Mouse (Mus musculus) MEL (cell line): ENCODE results near the gene Foxc2. TPM values are rescaled to one million over a fixed set of nuclear protein-coding genes. Genes with fewer than 3 reads are reported as not detected.

ENCODE experiments used
- DNase-seq: peaks from one replicate; pipeline ENCODE4 v3.0.0; 2011; ENCODE audit warnings: low read depth, low spot score
- H3K27ac ChIP-seq: 2 replicates; pipeline ENCODE4 v1.5.1; 2012; ENCODE audit warnings: low read depth, mild to moderate bottlenecking, control low read depth, low read length, moderate library complexity; ENCODE audit not compliant: control insufficient read depth
- H3K27me3 ChIP-seq, 2 experiments: fragments of 150-350 bp in 1 of 2; sonication (generic) in 1 of 2; 2 replicates each; pipeline ENCODE4 v1.6.1; 2012; ENCODE audit warnings: low read length in 2 of 2, mild to moderate bottlenecking in 2 of 2, improper control_type of control experiment in 1 of 2, moderate library complexity in 1 of 2; ENCODE audit not compliant: insufficient read depth in 2 of 2, control insufficient read depth in 1 of 2
- H3K36me3 ChIP-seq, 2 experiments: 2 replicates each; pipeline ENCODE4 v1.6.1; 2012 to 2014; ENCODE audit warnings: low read length in 2 of 2, improper control_type of control experiment in 1 of 2, inconsistent platforms in 1 of 2, mild to moderate bottlenecking in 1 of 2; ENCODE audit not compliant: insufficient read depth in 2 of 2, control insufficient read depth in 1 of 2
- H3K4me1 ChIP-seq, 2 experiments: fragments of 150-350 bp in 1 of 2; sonication (generic) in 1 of 2; 2 replicates each; pipeline ENCODE4 v1.6.1; 2012; ENCODE audit warnings: low read length in 2 of 2, improper control_type of control experiment in 1 of 2, mild to moderate bottlenecking in 1 of 2; ENCODE audit not compliant: insufficient read depth in 2 of 2, control insufficient read depth in 1 of 2
- H3K4me3 ChIP-seq, 2 experiments: fragments of 150-350 bp in 1 of 2; sonication (generic) in 1 of 2; 2 replicates each; pipeline ENCODE4 v1.5.1; 2012; ENCODE audit warnings: low read depth in 2 of 2, low read length in 2 of 2, mild to moderate bottlenecking in 2 of 2, moderate library complexity in 2 of 2, control low read depth in 1 of 2, improper control_type of control experiment in 1 of 2; ENCODE audit not compliant: control insufficient read depth in 1 of 2, insufficient read depth in 1 of 2
- H3K79me2 ChIP-seq: 2 replicates; pipeline ENCODE4 v1.6.1; 2012; ENCODE audit warnings: mild to moderate bottlenecking, low read length, moderate library complexity; ENCODE audit not compliant: control insufficient read depth, poor library complexity, insufficient read depth
- H3K9ac ChIP-seq: 2 replicates; pipeline ENCODE4 v1.6.1; 2012; ENCODE audit warnings: low read depth, mild to moderate bottlenecking, control low read depth, low read length, moderate library complexity; ENCODE audit not compliant: control insufficient read depth, poor library complexity, severe bottlenecking
- H3K9me3 ChIP-seq: fragments of 150-350 bp; sonication (generic); replicated peaks from 2 replicates; pipeline ENCODE4 v1.6.1; 2012; ENCODE audit warnings: mild to moderate bottlenecking, low read length, improper control_type of control experiment, moderate library complexity; ENCODE audit not compliant: insufficient read depth
- CHD1 ChIP-seq: IDR thresholded peaks from 2 replicates; pipeline ENCODE4 v1.6.1; 2012; ENCODE audit warnings: low read depth, mild to moderate bottlenecking, inconsistent platforms, low read length, improper control_type of control experiment
- CTCF ChIP-seq, 3 experiments: IDR thresholded peaks in 2 of 3; conservative IDR thresholded peaks in 1 of 3; 2 replicates each; pipeline ENCODE4 v1.5.1; 2011 to 2012; ENCODE audit warnings: low read length in 3 of 3, low read depth in 2 of 3, mild to moderate bottlenecking in 2 of 3, improper control_type of control experiment in 1 of 3, inconsistent platforms in 1 of 3, mixed read lengths in 1 of 3, moderate library complexity in 1 of 3; ENCODE audit not compliant: control insufficient read depth in 1 of 3, insufficient read depth in 1 of 3, poor library complexity in 1 of 3, severe bottlenecking in 1 of 3
- ELF1 ChIP-seq: IDR thresholded peaks from 2 replicates; pipeline ENCODE4 v1.6.1; 2014; ENCODE audit warnings: low read depth, mild to moderate bottlenecking, inconsistent platforms, low read length, improper control_type of control experiment, moderate library complexity
- EP300 ChIP-seq, 2 experiments: IDR thresholded peaks; 2 replicates each; pipeline ENCODE4 v1.6.1; 2011; ENCODE audit warnings: improper control_type of control experiment in 2 of 2, low read length in 2 of 2, low read depth in 1 of 2, mild to moderate bottlenecking in 1 of 2
- HCFC1 ChIP-seq: IDR thresholded peaks from 2 replicates; pipeline ENCODE4 v1.6.1; 2012; ENCODE audit warnings: low read depth, mild to moderate bottlenecking, inconsistent platforms, low read length, improper control_type of control experiment, moderate library complexity
- JUND ChIP-seq: IDR thresholded peaks from 2 replicates; pipeline ENCODE4 v1.6.1; 2011; ENCODE audit warnings: low read depth, mild to moderate bottlenecking, improper control_type of control experiment, low read length
- MAX ChIP-seq: IDR thresholded peaks from 2 replicates; pipeline ENCODE4 v1.6.1; 2011; ENCODE audit warnings: low read length, improper control_type of control experiment
- MAZ ChIP-seq: IDR thresholded peaks from 2 replicates; pipeline ENCODE4 v1.6.1; 2012; ENCODE audit warnings: low read depth, mild to moderate bottlenecking, inconsistent platforms, low read length, improper control_type of control experiment
- MEF2A ChIP-seq: IDR thresholded peaks from 2 replicates; pipeline ENCODE4 v1.6.1; 2014; ENCODE audit warnings: low read depth, mild to moderate bottlenecking, inconsistent platforms, low read length, improper control_type of control experiment; ENCODE audit not compliant: poor library complexity, insufficient replicate concordance, severe bottlenecking; ENCODE audit errors: extremely low read depth
- MYB ChIP-seq: IDR thresholded peaks from 2 replicates; pipeline ENCODE4 v1.6.1; 2011; ENCODE audit warnings: mild to moderate bottlenecking, low read depth, low read length, improper control_type of control experiment
- MYC ChIP-seq: IDR thresholded peaks from 2 replicates; pipeline ENCODE4 v1.6.1; 2011; ENCODE audit warnings: low read depth, mild to moderate bottlenecking, low read length, improper control_type of control experiment, moderate library complexity
- NELFE ChIP-seq: IDR thresholded peaks from 2 replicates; pipeline ENCODE4 v1.6.1; 2011; ENCODE audit warnings: low read depth, low read length, improper control_type of control experiment
- NRF1 ChIP-seq: IDR thresholded peaks from 2 replicates; pipeline ENCODE4 v1.6.1; 2014; ENCODE audit warnings: low read depth, mild to moderate bottlenecking, inconsistent platforms, low read length, improper control_type of control experiment, moderate library complexity; ENCODE audit not compliant: poor library complexity, insufficient read depth, severe bottlenecking
- POLR2AphosphoS2 ChIP-seq: IDR thresholded peaks from 2 replicates; pipeline ENCODE4 v1.6.1; 2011; ENCODE audit warnings: low read length, improper control_type of control experiment
- SIN3A ChIP-seq: IDR thresholded peaks from 2 replicates; pipeline ENCODE4 v1.6.1; 2012; ENCODE audit warnings: low read length, improper control_type of control experiment, inconsistent platforms
- SMC3 ChIP-seq: IDR thresholded peaks from 2 replicates; pipeline ENCODE4 v1.6.1; 2011; ENCODE audit warnings: low read depth, low read length, improper control_type of control experiment
- TCF12 ChIP-seq: IDR thresholded peaks from 2 replicates; pipeline ENCODE4 v1.6.1; 2014; ENCODE audit warnings: low read depth, mild to moderate bottlenecking, inconsistent platforms, low read length, improper control_type of control experiment, moderate library complexity
- UBTF ChIP-seq: IDR thresholded peaks from 2 replicates; pipeline ENCODE4 v1.6.1; 2012; ENCODE audit warnings: low read depth, mild to moderate bottlenecking, inconsistent platforms, low read length, improper control_type of control experiment, moderate library complexity, borderline replicate concordance; ENCODE audit not compliant: insufficient read depth
- USF1 ChIP-seq: IDR thresholded peaks from 2 replicates; pipeline ENCODE4 v1.6.1; 2014; ENCODE audit warnings: low read depth, mild to moderate bottlenecking, inconsistent platforms, low read length, improper control_type of control experiment, moderate library complexity
- USF2 ChIP-seq, 2 experiments: IDR thresholded peaks; 2 replicates each; pipeline ENCODE4 v1.6.1; 2011 to 2012; ENCODE audit warnings: improper control_type of control experiment in 2 of 2, low read length in 2 of 2, borderline replicate concordance in 1 of 2, inconsistent platforms in 1 of 2, low read depth in 1 of 2, mild to moderate bottlenecking in 1 of 2; ENCODE audit not compliant: insufficient read depth in 1 of 2
- polyA plus RNA-seq, 2 experiments: library from polyadenylated mRNA; stranded (reverse) in 1 of 2; unstranded in 1 of 2; fragments of >175 nt in 1 of 2; fragments of >200 nt in 1 of 2; gene quantifications; 2 replicates each; pipeline versions ENCODE4 v1.2.1 to v1.2.4; 2012; ENCODE audit warnings: low replicate concordance in 2 of 2, low read depth in 1 of 2; ENCODE audit not compliant: insufficient read length in 2 of 2, insufficient read depth in 1 of 2, missing spikeins in 1 of 2
- total RNA-seq: library from RNA; depleted of rRNA; stranded (reverse); fragments of 300-350 nt; gene quantifications from 2 replicates; pipeline ENCODE4 v1.2.3, GENCODE M21; 2012

The Foxc2 gene
- total and polyA plus RNA-seq, 3 experiments = 13.6 to 15.4 TPM; not detected in 1

- Histone ChIP-seq H3K79me2 (no peaks in the 10 kb centered on the region), H3K4me3 (no peak overlapping the region), H3K36me3 (no peaks in the 10 kb centered on the region), H3K27ac (no peak overlapping the region), H3K27me3 (no peaks in the 10 kb centered on the region), H3K9ac (no peak overlapping the region), H3K9me3 (no peaks in the 10 kb centered on the region), H3K4me1 (no peaks in the 10 kb centered on the region)
- no peak for DNase-seq
- TF ChIP-seq JUND (no peak), NELFE (no peak), HCFC1 (no peak), ELF1 (no peak), EP300 (IDR thresholded peaks at IDR 0.05; ENCODE audit: low read depth in 1 of 2, low read length in 2 of 2) (no peak), NRF1 (no peak), UBTF (no peak), CHD1 (no peak), MYC (no peak), USF2 (IDR thresholded peaks at IDR 0.05; ENCODE audit: borderline replicate concordance in 1 of 2, insufficient read depth in 1 of 2, low read depth in 1 of 2, low read length in 2 of 2) (no peak), USF1 (no peak), SMC3 (no peak), POLR2AphosphoS2 (no peak)
These were observed 17.1 kb downstream of the Foxc2 start for GRCm38 (mm10) chr8:121132961-121133513.

- no peak overlapping the region for H3K9ac ChIP-seq
- H3K27ac ChIP-seq = no peak overlapping the region
- H3K27me3 ChIP-seq = no peaks in the 10 kb centered on the region
These were observed 18.1 kb downstream of the Foxc2 start for GRCm38 (mm10) chr8:121134102-121134501.

More at GRCm38 (mm10) chr8:121134102-121134501, 18.1 kb downstream of the Foxc2 start:
- TF ChIP-seq CTCF (IDR thresholded peaks at IDR 0.05 in 2 of 3, conservative IDR thresholded peaks at IDR 0.05 in 1 of 3; ENCODE audit: control insufficient read depth in 1 of 3, insufficient read depth in 1 of 3, low read depth in 2 of 3, low read length in 3 of 3, poor library complexity in 1 of 3, severe bottlenecking in 1 of 3) = no peak
- TF ChIP-seq SIN3A = no peak
- TF ChIP-seq HCFC1 = no peak
- no peak for TF ChIP-seq CHD1
- TF ChIP-seq TCF12 = no peak
- TF ChIP-seq MAZ = no peak
- no peak for TF ChIP-seq MAX
- no peak for TF ChIP-seq MYB
- no peak for TF ChIP-seq MEF2A
- no peak for TF ChIP-seq EP300 (IDR thresholded peaks at IDR 0.05; ENCODE audit: low read depth in 1 of 2, low read length in 2 of 2)
- no peaks in the 10 kb centered on the region for H3K36me3 ChIP-seq
- no peaks in the 10 kb centered on the region for H3K4me1 ChIP-seq
- DNase-seq = no peak
- no peak overlapping the region for H3K4me3 ChIP-seq
- H3K79me2 ChIP-seq = no peaks in the 10 kb centered on the region
- H3K9me3 ChIP-seq = no peaks in the 10 kb centered on the region
